Mouse (Mus musculus) 3134 (cell line): ENCODE results near the gene Ndufs6.

Source experiments
- DNase-seq: peaks from one replicate; pipeline ENCODE4 v3.0.0-alpha.2; 2011; ENCODE audit warnings: low spot score; ENCODE audit not compliant: insufficient read length; ENCODE audit errors: extremely low read depth

Gene Ndufs6

GRCm38 (mm10) chr13:73327827-73328698, at the start of gene Ndufs6, which contains the start of gene Mrpl36:
TSS of gene Ndufs6 (minus strand) at chr13:73328542.
TSS of gene Mrpl36 (plus strand) at chr13:73328513.
- peak; percentile 88 for DNase-seq

GRCm38 (mm10) chr13:73377637-73378036, 49.3 kb upstream of the Ndufs6 start:
- DNase-seq, result no peak

GRCm38 (mm10) chr13:73374612-73375011, 46.3 kb upstream of the Ndufs6 start:
- no peak for DNase-seq

DNA sequence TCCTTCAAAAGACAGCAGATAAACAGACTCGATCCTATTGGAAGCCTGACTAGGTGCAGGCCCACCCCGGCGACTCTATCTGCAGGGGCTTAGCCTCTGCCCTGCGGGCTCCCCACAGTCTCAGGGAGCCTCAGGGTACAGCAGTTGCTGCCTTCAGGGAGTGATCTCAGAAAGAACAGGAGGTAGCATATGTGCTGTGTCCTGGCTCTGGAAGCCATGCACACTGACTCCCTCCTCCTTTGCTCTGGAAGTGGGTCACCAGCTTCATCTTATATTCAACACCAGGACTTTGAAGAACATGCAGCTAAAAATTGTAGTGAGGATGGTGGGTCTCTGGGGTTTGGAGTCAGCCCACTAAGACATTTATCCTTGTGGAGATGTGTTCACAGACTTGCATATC, 45.0 kb upstream of the Ndufs6 start:
- no peak for DNase-seq

GRCm38 (mm10) chr13:73357106-73357505, 28.8 kb upstream of the Ndufs6 start:
- no peak for DNase-seq

DNA sequence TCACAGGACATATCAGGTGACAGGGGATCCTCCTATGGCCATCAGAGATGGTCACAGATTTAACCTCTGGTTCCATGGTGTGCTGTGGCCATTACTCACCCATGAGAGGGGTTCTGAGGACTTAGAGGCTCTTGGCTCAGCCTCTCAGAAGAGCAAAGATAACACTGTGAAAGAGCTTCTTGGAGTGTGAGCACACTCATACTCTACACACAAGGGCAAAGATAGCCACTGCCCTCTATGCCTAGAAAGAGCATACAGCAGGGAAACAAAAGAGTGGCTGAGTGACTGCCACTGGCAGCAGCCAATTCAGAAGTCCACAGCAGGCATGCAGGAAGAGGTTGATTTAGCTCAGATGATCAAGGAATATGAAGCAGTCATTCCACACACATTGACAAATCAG, 24.1 kb upstream of the Ndufs6 start:
- DNase-seq, result no peak

DNA sequence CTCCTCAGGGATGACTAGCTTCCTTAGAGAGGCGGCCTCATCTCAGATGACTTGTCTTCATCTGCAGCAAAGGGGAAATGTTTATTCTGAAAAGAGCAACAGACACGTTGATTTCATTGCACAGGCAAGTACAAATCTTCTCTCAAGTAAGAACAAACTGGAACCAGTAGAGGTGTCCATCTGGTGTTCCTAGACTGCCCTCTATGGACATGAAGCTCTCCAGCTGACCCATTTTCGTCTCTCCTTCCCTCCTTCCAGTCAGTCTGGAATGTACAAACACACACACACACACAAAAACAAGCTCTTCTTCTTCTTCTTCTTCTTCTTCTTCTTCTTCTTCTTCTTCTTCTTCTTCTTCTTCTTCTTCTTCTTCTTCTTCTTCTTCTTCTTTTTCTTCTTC, 23.6 kb upstream of the Ndufs6 start:
- no peak for DNase-seq

DNA sequence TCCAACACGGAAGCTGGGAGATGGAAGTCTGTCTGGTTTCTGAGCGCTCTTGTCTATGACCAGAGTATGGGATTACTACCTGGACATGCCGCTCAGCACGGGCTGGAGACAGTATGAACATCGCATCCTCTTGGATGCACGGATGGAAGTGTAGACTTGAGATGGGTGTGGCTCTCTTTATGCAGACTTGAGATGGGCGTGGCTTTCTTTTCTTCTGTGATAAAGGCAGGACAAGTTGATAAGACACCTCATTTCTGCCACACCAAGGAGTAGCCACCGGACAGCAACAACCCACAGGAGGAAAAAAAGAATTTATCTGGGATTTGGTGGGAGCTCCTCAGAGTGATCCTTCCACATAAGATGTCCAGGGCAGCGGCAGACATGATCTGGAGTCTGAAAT, 22.4 kb upstream of the Ndufs6 start:
- no peak for DNase-seq

DNA sequence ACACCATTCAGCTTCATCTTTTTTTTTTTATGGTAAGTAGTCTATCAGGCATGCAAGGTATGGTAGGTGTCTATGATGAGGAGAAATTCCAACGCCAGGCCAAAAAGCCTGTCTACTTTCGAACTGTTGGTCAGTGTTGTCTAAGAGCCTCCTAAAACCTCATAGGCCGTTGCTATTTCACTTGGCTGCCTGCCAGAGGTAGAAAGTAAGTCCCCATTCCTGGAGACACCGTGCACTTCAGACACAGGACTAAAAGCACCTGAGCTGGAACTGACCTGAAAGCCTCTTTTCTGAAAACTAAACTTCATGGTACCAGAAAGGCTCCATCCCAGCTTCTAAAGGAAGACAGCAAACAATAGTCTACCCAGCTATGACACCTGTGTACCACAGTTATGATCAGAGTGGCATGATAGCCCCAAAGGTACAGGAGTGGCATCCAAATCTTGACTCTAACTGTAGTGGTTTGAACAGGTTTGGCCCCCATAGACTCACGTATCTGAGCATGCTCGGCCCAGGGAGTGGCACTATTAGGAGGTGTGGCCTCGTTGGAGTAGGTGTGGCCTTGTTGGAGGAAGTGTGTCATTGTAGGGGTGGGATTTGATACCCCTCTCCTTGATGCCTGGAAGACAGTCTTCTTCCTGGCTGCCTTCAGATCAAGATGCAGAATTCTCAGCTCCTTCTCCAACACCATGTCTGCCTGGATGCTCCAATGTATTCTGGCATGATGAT, 19.7 kb upstream of the Ndufs6 start:
- DNase-seq, result no peak

DNA sequence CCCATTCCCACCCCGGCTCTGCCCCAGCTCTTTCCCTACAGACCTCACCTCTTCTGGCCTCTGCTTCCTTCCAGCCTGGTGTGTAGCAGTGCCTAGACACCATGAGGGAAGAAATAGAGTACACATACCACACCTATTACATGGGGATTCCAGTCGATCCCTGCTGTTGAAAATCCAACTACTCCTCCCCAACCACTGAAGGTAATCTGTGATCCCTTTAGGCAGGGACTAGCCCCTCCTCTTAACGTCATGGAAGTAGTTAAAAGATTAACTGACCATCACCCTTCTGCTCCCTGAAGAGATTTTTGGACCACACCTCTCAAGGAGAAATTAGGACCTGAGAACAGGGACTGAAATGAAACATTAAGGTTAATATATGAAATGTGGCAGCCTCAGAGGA, 18.8 kb upstream of the Ndufs6 start:
- no peak for DNase-seq

DNA sequence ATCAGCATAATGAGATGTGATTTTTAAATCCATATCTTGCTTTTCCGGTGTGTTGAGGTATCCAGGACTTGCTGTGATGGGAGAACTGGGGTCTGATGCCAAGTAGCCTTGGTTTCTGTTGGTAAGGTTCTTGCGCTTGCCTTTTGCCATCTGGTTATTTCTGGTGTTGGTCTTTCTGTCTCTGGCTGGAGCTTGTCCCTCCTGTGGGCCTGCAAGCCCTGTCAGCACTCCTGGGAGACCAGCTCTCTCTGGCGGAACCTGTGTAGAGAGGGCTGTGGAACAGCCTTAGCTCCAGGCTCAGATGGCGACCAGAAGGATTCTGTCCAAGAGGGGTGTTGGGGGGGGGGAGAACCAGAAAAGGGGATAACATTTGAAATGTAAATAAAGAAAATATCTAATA, 18.4 kb upstream of the Ndufs6 start:
- DNase-seq, result no peak

- DNase-seq, result no peak
Measured at GRCm38 (mm10) chr13:73346131-73346530, 17.8 kb upstream of the Ndufs6 start.

DNA sequence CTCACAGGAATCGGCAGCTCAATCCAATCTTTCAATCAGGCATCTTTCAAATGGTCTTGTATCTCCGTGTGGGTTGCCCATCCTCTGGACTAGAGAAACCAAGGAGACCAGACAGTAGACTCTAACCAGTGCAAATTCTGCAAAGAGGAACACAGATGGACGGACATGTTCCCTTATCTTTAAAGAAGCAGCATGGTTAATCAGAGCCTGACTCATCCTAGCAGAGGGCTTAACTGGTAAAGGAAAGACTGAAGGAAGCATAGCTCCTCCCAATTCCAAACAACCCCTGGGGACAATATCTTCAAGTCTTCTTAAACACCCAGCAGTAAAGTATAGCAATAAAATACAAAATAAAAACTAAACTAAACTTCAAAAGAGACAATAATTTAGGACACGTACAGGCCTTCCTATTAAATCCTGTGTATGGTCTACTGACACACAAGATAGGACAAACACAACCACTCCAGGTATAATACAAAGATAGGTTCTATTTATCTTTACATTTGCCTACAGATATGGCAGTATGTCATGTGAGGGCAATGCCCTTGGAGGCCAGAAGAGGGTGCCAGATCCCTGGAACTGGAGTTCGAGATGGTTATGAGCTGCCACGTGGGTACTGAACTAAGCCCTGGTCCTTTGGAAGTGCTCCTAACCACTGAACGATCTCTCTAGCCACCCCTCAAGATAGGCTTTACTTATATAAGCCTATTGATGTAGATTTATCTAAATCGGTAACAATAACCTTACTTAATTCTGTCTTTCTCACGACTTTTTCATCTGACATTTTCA, 17.0 kb upstream of the Ndufs6 start:
- DNase-seq, result no peak

DNA sequence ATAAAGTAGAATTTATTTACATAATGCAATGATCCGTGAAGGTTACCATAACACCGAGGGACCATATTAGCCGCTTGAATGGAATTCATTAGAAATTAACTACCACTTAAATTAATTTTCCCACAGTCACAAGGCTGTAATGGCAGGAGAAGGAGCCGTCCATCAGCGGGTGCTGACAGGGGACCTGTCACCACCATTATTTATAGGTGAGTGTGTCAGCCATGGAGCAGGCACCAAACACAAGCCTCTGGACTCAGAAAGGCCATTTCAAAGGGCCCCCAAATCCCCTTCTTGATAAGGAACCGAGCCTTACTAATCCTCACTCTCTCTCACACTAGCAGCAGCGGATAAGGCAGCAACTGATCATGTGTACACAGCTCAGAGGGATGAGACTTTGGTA, 8.4 kb upstream of the Ndufs6 start:
- DNase-seq, result no peak

DNA sequence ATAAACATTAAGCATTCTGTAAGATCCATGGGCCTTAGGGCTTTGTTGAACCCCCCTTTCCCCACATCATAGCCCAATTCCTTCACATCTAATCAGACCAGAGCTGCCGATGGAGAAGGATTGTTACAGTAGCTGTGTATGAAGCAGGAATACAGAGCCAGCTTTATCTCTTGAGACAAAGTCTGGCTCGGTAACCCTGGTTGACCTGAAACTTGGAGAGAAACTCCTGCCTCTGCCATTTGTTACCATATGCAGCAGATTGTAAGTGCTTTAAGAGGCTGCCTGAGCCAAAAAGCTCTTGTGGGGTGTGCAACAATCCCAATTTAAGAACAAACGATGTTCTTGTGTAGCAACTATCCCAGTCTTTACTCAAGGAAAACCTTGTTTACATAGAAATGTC, 3.4 kb upstream of the Ndufs6 start:
- no peak for DNase-seq

DNA sequence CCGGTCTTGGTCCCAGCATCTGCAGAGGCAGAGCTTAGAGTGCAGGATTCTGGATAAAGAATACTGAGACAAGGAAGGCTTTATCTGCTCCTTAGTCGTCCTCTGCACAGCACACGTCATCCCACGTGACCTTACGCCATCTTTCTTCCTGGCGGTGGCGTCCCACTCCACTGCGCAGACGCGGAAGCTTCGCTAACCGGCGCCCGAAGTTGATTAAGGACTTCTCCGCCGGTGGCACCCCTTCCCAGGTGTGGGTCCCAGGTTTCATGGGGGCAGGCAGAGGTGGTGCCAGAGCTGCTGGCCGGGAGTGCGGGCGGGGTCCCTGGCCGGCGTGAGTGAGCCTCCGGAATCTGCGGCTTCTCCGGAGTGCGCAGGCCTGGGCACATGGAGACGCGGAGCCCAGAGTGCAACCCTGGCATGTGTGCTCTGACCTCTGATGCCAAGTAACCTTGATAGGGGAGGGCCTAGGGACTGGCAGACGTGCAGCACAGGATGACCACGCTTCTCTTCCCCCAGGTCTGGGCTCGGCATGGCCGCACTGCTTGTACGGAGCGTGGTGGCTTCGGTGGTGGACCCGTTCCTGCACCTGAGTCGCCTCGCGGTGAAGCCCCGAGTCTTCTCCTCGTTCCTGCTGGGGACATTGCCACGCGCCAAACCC, 2.6 kb upstream of the Ndufs6 start:
- DNase-seq, result peak; percentile 86

DNA sequence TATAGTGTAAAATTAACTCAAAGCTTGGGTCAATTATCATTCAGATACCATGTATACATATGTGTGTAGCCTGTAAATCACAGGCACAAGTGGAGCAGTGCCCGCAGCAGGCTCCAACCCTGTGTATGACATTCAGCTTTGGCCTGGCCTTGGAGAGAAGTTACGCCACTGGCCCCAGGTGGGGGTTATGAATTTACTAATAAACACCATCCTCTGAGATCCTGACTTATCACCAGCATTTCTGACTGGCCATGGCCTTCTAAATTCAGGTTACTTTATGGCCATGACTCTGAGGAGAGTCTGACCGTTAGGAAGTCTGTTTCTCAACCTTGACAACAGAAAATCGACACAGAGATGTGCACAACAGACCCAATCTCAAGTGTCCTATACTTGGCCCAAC, 4.9 kb downstream of the Ndufs6 start:
- no peak for DNase-seq

DNA sequence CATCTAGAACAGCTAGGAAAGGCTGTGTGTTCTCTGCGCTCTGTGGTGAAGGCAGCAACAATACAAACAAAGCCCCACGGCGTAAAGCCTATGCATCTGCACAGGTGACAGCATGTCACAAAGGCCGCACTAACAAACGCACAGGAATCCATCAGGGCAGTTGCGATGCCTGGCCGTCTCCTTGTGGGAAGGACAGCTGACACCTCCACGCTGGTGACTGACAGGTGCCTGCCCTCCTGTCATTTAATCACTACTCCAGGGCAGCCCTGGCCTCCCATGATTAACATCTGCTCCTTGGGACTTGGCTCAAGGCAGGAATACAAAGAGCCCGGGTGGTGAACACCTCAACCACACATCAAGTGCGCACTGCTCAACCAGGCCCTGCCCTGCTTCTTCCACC, 5.7 kb downstream of the Ndufs6 start:
- DNase-seq, result no peak

DNA sequence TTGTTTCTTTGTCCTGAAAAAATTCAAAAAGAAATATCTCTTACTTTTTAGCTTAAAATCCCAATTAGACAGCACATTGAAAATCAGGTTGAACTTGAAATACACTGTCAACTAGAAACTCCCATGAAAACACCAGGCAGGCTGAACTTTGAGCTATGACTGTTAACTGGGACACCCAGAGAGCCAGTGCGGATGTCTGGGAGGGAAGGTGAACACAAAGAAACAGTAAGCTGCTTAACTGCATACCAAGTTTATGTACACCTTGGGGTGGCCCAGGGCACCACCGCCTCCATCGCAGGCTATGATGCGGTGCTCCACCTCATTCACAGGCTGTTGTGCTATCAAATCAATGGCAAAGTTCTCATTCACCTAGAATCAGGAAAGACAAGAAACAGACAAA, 8.3 kb downstream of the Ndufs6 start:
- DNase-seq, result no peak

GRCm38 (mm10) chr13:73310183-73310929, 18.0 kb downstream of the Ndufs6 start:
- DNase-seq, result peak; percentile 16
